In the genomic region with DNA sequence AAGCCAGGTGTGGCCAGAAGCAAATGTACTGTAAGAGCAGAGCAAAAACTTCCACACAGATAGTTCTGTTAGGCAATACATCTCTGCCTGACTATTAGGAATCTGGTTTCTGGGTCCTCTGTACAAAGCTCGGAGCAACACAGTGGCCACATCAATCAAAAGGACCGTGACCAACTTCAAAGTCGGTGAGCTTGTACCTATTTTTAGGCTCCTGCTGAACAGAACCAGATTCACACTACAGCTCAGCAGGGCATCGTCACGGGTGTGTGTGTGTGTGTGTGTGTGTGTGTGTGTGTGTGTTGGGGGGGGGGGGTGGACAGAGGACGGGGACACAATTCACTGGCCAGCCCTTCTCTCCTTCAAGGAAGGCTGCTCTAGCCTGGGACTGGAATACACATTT, we compare ENCODE assay signal across 18 mouse cellular contexts. TPM values are rescaled to one million over a fixed set of nuclear protein-coding genes. Genes with fewer than 3 reads are reported as not detected.
DNase-seq lines count a peak whose midpoint lies in the region; ATAC-seq and TF ChIP-seq lines count a peak whose summit lies in the region.
"Had no signal": no experiment of that assay in that cellular context is flagged by ENCODE, and none has a peak within 500 bp of the region (broad histone marks: within the 10 kb centered on the region; RNA-seq: fewer than 3 reads in every experiment).

No protein-coding gene starts in this region.

- H3K4me3 ChIP-seq in heart, embryonic 11.5 days (ENCODE audit: low read depth, low read length), result no peak overlapping the region
- H3K4me3 ChIP-seq in midbrain, embryonic 11.5 days (ENCODE audit: low read depth, low read length), result no peak overlapping the region
- H3K4me3 ChIP-seq in midbrain, postnatal 0 days (ENCODE audit: low read depth, low read length), result no peak overlapping the region
- H3K4me3 ChIP-seq in liver, embryonic 11.5 days (ENCODE audit: low read depth, low read length), result no peak overlapping the region
- H3K4me3 ChIP-seq: heart, embryonic 12.5 days; hindbrain, embryonic 15.5 days; liver, embryonic 12.5 days had no signal

- no peak for DNase-seq in heart, postnatal 10 days
- no peak for DNase-seq in midbrain, embryonic 11.5 days (ENCODE audit: low spot score, missing footprints)
- no peak for DNase-seq in midbrain, postnatal 0 days (ENCODE audit: low spot score)
- peak; percentile 64 for DNase-seq in embryo, embryonic 10.5 days (ENCODE audit: low spot score)
- DNase-seq in mesoderm, embryonic 11.5 days (ENCODE audit: low read depth, low spot score), result peak; percentile 67
- no peak for DNase-seq in liver, embryonic 11.5 days (ENCODE audit: low spot score)
- DNase-seq in spleen, adult 12 weeks (ENCODE audit: low spot score), result no peak
- DNase-seq: cerebellum, adult 11-12 months; cerebellum, postnatal 36 days; kidney, adult 2 months; kidney, postnatal 4 days; lung, postnatal 10 days had no signal

- intact Hi-C loops in heart, postnatal 10 days (cut with DNase I), result no loop called here

- H3K4me2 ChIP-seq in heart, embryonic 11.5 days, result no peak overlapping the region
- H3K4me2 ChIP-seq in midbrain, embryonic 11.5 days, result no peak overlapping the region
- no peak overlapping the region for H3K4me2 ChIP-seq in midbrain, postnatal 0 days (ENCODE audit: low read depth, low read length, poor library complexity, severe bottlenecking)
- no peak overlapping the region for H3K4me2 ChIP-seq in liver, embryonic 11.5 days
- H3K4me2 ChIP-seq: heart, embryonic 12.5 days; hindbrain, embryonic 15.5 days; liver, embryonic 12.5 days had no signal

- H3K9ac ChIP-seq in heart, embryonic 11.5 days (ENCODE audit: low read depth, low read length), result no peak overlapping the region
- no peak overlapping the region for H3K9ac ChIP-seq in midbrain, embryonic 11.5 days (ENCODE audit: low read length)
- no peak overlapping the region for H3K9ac ChIP-seq in midbrain, postnatal 0 days (replicated peaks; ENCODE audit: low read length, poor library complexity, severe bottlenecking)
- H3K9ac ChIP-seq in liver, embryonic 11.5 days (ENCODE audit: low read depth, low read length), result no peak overlapping the region
- H3K9ac ChIP-seq: heart, embryonic 12.5 days; hindbrain, embryonic 15.5 days; liver, embryonic 12.5 days had no signal

- ATAC-seq in heart, embryonic 11.5 days (replicated peaks; ENCODE audit: insufficient number of reproducible peaks, low FRiP score, low TSS enrichment), result 0 out of 2 replicates have a peak, but pooled peaks have one; percentile 37
- ATAC-seq in midbrain, embryonic 11.5 days (ENCODE audit: low FRiP score), result 0 out of 2 replicates have a peak, but pooled peaks have one; percentile 12
- no peak for ATAC-seq in midbrain, postnatal 0 days (ENCODE audit: low FRiP score)
- no peak for ATAC-seq in liver, embryonic 11.5 days (replicated peaks; ENCODE audit: low FRiP score)
- ATAC-seq: CD4-positive, CD25-positive, alpha-beta regulatory T cell, adult 4 months; forebrain, embryonic 14.5 days; liver, embryonic 12.5 days had no signal

- H3K4me1 ChIP-seq in heart, embryonic 11.5 days (ENCODE audit: control insufficient read depth, insufficient read depth, low read length), result peaks cover 10% of the 10 kb centered on the region
- H3K4me1 ChIP-seq in midbrain, embryonic 11.5 days (ENCODE audit: control insufficient read depth, insufficient read depth, low read length), result peaks cover 39% of the 10 kb centered on the region
- H3K4me1 ChIP-seq in midbrain, postnatal 0 days (ENCODE audit: insufficient read depth, low read length), result no peaks in the 10 kb centered on the region
- H3K4me1 ChIP-seq in liver, embryonic 11.5 days (replicated peaks; ENCODE audit: control insufficient read depth, insufficient read depth, low read length), result no peaks in the 10 kb centered on the region
- H3K4me1 ChIP-seq: liver, embryonic 12.5 days had no signal

- H3K9me3 ChIP-seq in heart, embryonic 11.5 days (replicated peaks; ENCODE audit: control insufficient read depth, low read length), result no peaks in the 10 kb centered on the region
- peaks cover 3% of the 10 kb centered on the region; the same call in 1 of the 2 replicates for H3K9me3 ChIP-seq in midbrain, embryonic 11.5 days (ENCODE audit: control insufficient read depth, low read length)
- H3K9me3 ChIP-seq in midbrain, postnatal 0 days (ENCODE audit: low read length), result no peaks in the 10 kb centered on the region
- H3K9me3 ChIP-seq in liver, embryonic 11.5 days (ENCODE audit: control insufficient read depth, low read length), result no peaks in the 10 kb centered on the region
- H3K9me3 ChIP-seq: heart, embryonic 12.5 days; hindbrain, embryonic 15.5 days; liver, embryonic 12.5 days had no signal

- TF ChIP-seq CTCF in midbrain, postnatal 0 days (IDR thresholded peaks at IDR 0.05), result no peak

- H3K36me3 ChIP-seq in heart, embryonic 11.5 days (ENCODE audit: control insufficient read depth, insufficient read depth, low read length), result peaks cover 59% of the 10 kb centered on the region
- H3K36me3 ChIP-seq in midbrain, embryonic 11.5 days (ENCODE audit: control insufficient read depth, insufficient read depth, low read length), result peaks cover 40% of the 10 kb centered on the region
- H3K36me3 ChIP-seq in midbrain, postnatal 0 days (ENCODE audit: insufficient read depth, low read length), result peaks cover 53% of the 10 kb centered on the region
- H3K36me3 ChIP-seq in liver, embryonic 11.5 days (ENCODE audit: control insufficient read depth, insufficient read depth, low read length), result peaks cover 40% of the 10 kb centered on the region

- no peaks in the 10 kb centered on the region for H3K27me3 ChIP-seq in heart, embryonic 11.5 days (ENCODE audit: control insufficient read depth, insufficient read depth, low read length)
- H3K27me3 ChIP-seq in midbrain, embryonic 11.5 days (ENCODE audit: control insufficient read depth, insufficient read depth, low read length), result no peaks in the 10 kb centered on the region
- H3K27me3 ChIP-seq in midbrain, postnatal 0 days (ENCODE audit: insufficient read depth, low read length), result no peaks in the 10 kb centered on the region
- H3K27me3 ChIP-seq in liver, embryonic 11.5 days (replicated peaks; ENCODE audit: control insufficient read depth, insufficient read depth, low read length), result no peaks in the 10 kb centered on the region
- H3K27me3 ChIP-seq: heart, embryonic 12.5 days; hindbrain, embryonic 15.5 days; liver, embryonic 12.5 days had no signal

- H3K27ac ChIP-seq in heart, embryonic 11.5 days (ENCODE audit: low read depth, low read length), result no peak overlapping the region
- no peak overlapping the region for H3K27ac ChIP-seq in midbrain, embryonic 11.5 days (ENCODE audit: low read depth, low read length)
- no peak overlapping the region for H3K27ac ChIP-seq in midbrain, postnatal 0 days (ENCODE audit: low read depth, low read length)
- H3K27ac ChIP-seq in liver, embryonic 11.5 days (ENCODE audit: low read depth, low read length), result no peak overlapping the region
- H3K27ac ChIP-seq: hindbrain, embryonic 15.5 days; liver, embryonic 12.5 days had no signal

- 49% methylated on average over 6 of the region's 6 CpGs for WGBS in heart, embryonic 11.5 days (ENCODE audit: insufficient replicate concordance)
- 47% methylated on average over 6 of the region's 6 CpGs for WGBS in midbrain, embryonic 11.5 days
- 20% methylated on average over 6 of the region's 6 CpGs for WGBS in midbrain, postnatal 0 days
- WGBS in liver, embryonic 11.5 days, result 76% methylated on average over 6 of the region's 6 CpGs

RNA-seq across cellular contexts. Expression of gene Fancc, which starts 15.3 kb away (rescaled TPM):
- polyA plus RNA-seq in heart, embryonic 11.5 days (2014; fragmentation: Nextera tagmentation; extraction: Ambion mirVana), result 12.3 and 15.6 TPM in 2 replicates
- 1 to 10 TPM; 7.4 to 9.6 TPM for total RNA-seq in heart, postnatal 10 days (2021)
- 23.7 and 23.9 TPM in 2 replicates for polyA plus RNA-seq in midbrain, embryonic 11.5 days (2014; fragmentation: Nextera tagmentation; extraction: Ambion mirVana)
- total RNA-seq in midbrain, postnatal 0 days (2014; rRNA removed), result 12.1 and 17.7 TPM in 2 replicates
- polyA plus RNA-seq in midbrain, postnatal 0 days (2015; fragmentation: Nextera tagmentation; extraction: Ambion mirVana), result 9.2 and 9.3 TPM in 2 replicates
- 16.0 and 18.9 TPM in 2 replicates for polyA plus RNA-seq in liver, embryonic 11.5 days (2014; fragmentation: Nextera tagmentation; extraction: Ambion mirVana)

Comparison
In these comparisons a context has a peak if more than half of its experiments do, and no peak if none do; other contexts are left out.
1. ATAC-seq: peak in heart, embryonic 11.5 days (single experiment) and midbrain, embryonic 11.5 days (single experiment); none in midbrain, postnatal 0 days (single experiment) and liver, embryonic 11.5 days (single experiment).
2. DNase-seq: peak in embryo, embryonic 10.5 days (single experiment) and mesoderm, embryonic 11.5 days (single experiment); none in heart, postnatal 10 days (0 of 2), midbrain, embryonic 11.5 days (single experiment), midbrain, postnatal 0 days (single experiment), liver, embryonic 11.5 days (single experiment) and spleen, adult 12 weeks (single experiment).